Mouse (Mus musculus): ENCODE results near the gene Tcf23. TPM values are rescaled to one million over a fixed set of nuclear protein-coding genes. Genes with fewer than 3 reads are reported as not detected.

The Tcf23 gene
- polyA plus RNA-seq, 1 experiment from 2014 or later = 0.08 TPM

GRCm38 (mm10) chr5:30950451-30950850, 18.0 kb upstream of the Tcf23 start:
- 38% methylated on average over 4 of the region's 4 CpGs for WGBS
- Histone ChIP-seq H3K9ac (peak overlapping the region; percentile 45), H3K9me3 (replicated peaks) (no peaks in the 10 kb centered on the region), H3K4me3 (replicated peaks) (peak overlapping the region; percentile 60), H3K4me1 (peaks cover 23% of the 10 kb centered on the region), H3K27ac (replicated peaks) (peak overlapping the region; percentile 86; the same call in 1 of the 2 replicates), H3K4me2 (replicated peaks) (peak overlapping the region; percentile 86), H3K27me3 (peaks cover 3% of the 10 kb centered on the region; the same call in 1 of the 2 replicates), H3K36me3 (peaks cover 34% of the 10 kb centered on the region)
- ATAC-seq (ENCODE audit: insufficient number of reproducible peaks, low FRiP score, low TSS enrichment, low read depth) = no peak

GRCm38 (mm10) chr5:30950922-30951321, 17.5 kb upstream of the Tcf23 start:
- Histone ChIP-seq H3K27ac (replicated peaks) (no peak overlapping the region), H3K9me3 (replicated peaks) (no peaks in the 10 kb centered on the region), H3K36me3 (peaks cover 38% of the 10 kb centered on the region), H3K4me3 (replicated peaks) (no peak overlapping the region), H3K4me1 (peaks cover 21% of the 10 kb centered on the region), H3K9ac (no peak overlapping the region), H3K27me3 (peaks cover 3% of the 10 kb centered on the region; the same call in 1 of the 2 replicates), H3K4me2 (replicated peaks) (peak overlapping the region; percentile 86; the same call in 1 of the 2 replicates)
- ATAC-seq (ENCODE audit: insufficient number of reproducible peaks, low FRiP score, low TSS enrichment, low read depth) = no peak
- 91% methylated on average over 2 of the region's 2 CpGs for WGBS

- ATAC-seq (ENCODE audit: insufficient number of reproducible peaks, low FRiP score, low TSS enrichment, low read depth) = no peak
- Histone ChIP-seq H3K9ac (no peak overlapping the region), H3K4me1 (peaks cover 21% of the 10 kb centered on the region), H3K36me3 (peaks cover 40% of the 10 kb centered on the region), H3K27me3 (no peaks in the 10 kb centered on the region), H3K9me3 (replicated peaks) (no peaks in the 10 kb centered on the region), H3K4me3 (replicated peaks) (no peak overlapping the region), H3K27ac (replicated peaks) (no peak overlapping the region), H3K4me2 (replicated peaks) (no peak overlapping the region)
- WGBS = 84% methylated on average over 6 of the region's 6 CpGs
Observed at GRCm38 (mm10) chr5:30951706-30952105, 16.8 kb upstream of the Tcf23 start.

GRCm38 (mm10) chr5:30952551-30952950, 15.9 kb upstream of the Tcf23 start:
- H3K27ac ChIP-seq (replicated peaks) = no peak overlapping the region

GRCm38 (mm10) chr5:30954065-30954464, 14.4 kb upstream of the Tcf23 start:
- Histone ChIP-seq H3K9ac (no peak overlapping the region), H3K27me3 (no peaks in the 10 kb centered on the region), H3K36me3 (peaks cover 58% of the 10 kb centered on the region), H3K4me3 (replicated peaks) (no peak overlapping the region), H3K9me3 (replicated peaks) (no peaks in the 10 kb centered on the region), H3K4me1 (peaks cover 33% of the 10 kb centered on the region), H3K27ac (replicated peaks) (no peak overlapping the region), H3K4me2 (replicated peaks) (no peak overlapping the region)
- 98% methylated on average over 6 of the region's 6 CpGs for WGBS
- no peak for ATAC-seq (ENCODE audit: insufficient number of reproducible peaks, low FRiP score, low TSS enrichment, low read depth)

More at GRCm38 (mm10) chr5:30952551-30952950, 15.9 kb upstream of the Tcf23 start:
- H3K9ac ChIP-seq = no peak overlapping the region
- peaks cover 43% of the 10 kb centered on the region for H3K36me3 ChIP-seq
- H3K4me1 ChIP-seq = peaks cover 22% of the 10 kb centered on the region
- ATAC-seq (ENCODE audit: insufficient number of reproducible peaks, low FRiP score, low TSS enrichment, low read depth) = no peak
- H3K9me3 ChIP-seq (replicated peaks) = no peaks in the 10 kb centered on the region
- H3K4me2 ChIP-seq (replicated peaks) = no peak overlapping the region
- H3K4me3 ChIP-seq (replicated peaks) = no peak overlapping the region
- WGBS = 83% methylated on average over 5 of the region's 5 CpGs
- no peaks in the 10 kb centered on the region for H3K27me3 ChIP-seq

- Histone ChIP-seq H3K27ac (replicated peaks) (no peak overlapping the region), H3K36me3 (peaks cover 58% of the 10 kb centered on the region), H3K4me2 (replicated peaks) (no peak overlapping the region), H3K4me1 (peaks cover 32% of the 10 kb centered on the region), H3K4me3 (replicated peaks) (no peak overlapping the region), H3K9ac (no peak overlapping the region), H3K9me3 (replicated peaks) (no peaks in the 10 kb centered on the region), H3K27me3 (no peaks in the 10 kb centered on the region)
- 95% methylated on average over 9 of the region's 9 CpGs for WGBS
- ATAC-seq (ENCODE audit: insufficient number of reproducible peaks, low FRiP score, low TSS enrichment, low read depth) = no peak
Observed at GRCm38 (mm10) chr5:30954556-30954955, 13.9 kb upstream of the Tcf23 start.

- H3K9me3 ChIP-seq (replicated peaks) = no peaks in the 10 kb centered on the region
- no peak overlapping the region for H3K4me2 ChIP-seq (replicated peaks)
- H3K36me3 ChIP-seq = peaks cover 58% of the 10 kb centered on the region
- no peak for ATAC-seq (ENCODE audit: insufficient number of reproducible peaks, low FRiP score, low TSS enrichment, low read depth)
- H3K27me3 ChIP-seq = no peaks in the 10 kb centered on the region
- H3K4me3 ChIP-seq (replicated peaks) = no peak overlapping the region
- H3K4me1 ChIP-seq = peaks cover 24% of the 10 kb centered on the region
- 94% methylated on average over 6 of the region's 6 CpGs for WGBS
- H3K27ac ChIP-seq (replicated peaks) = no peak overlapping the region
- no peak overlapping the region for H3K9ac ChIP-seq
Observed at GRCm38 (mm10) chr5:30955751-30956150, 12.7 kb upstream of the Tcf23 start.

GRCm38 (mm10) chr5:30957891-30958290, 10.6 kb upstream of the Tcf23 start:
- Histone ChIP-seq H3K4me2 (replicated peaks) (no peak overlapping the region), H3K9ac (no peak overlapping the region), H3K27me3 (no peaks in the 10 kb centered on the region), H3K36me3 (peaks cover 50% of the 10 kb centered on the region), H3K4me1 (peaks cover 21% of the 10 kb centered on the region), H3K4me3 (replicated peaks) (no peak overlapping the region), H3K9me3 (replicated peaks) (no peaks in the 10 kb centered on the region), H3K27ac (replicated peaks) (no peak overlapping the region)
- ATAC-seq (ENCODE audit: insufficient number of reproducible peaks, low FRiP score, low TSS enrichment, low read depth) = no peak
- WGBS = 95% methylated on average over 6 of the region's 6 CpGs

- Histone ChIP-seq H3K4me1 (peaks cover 21% of the 10 kb centered on the region), H3K36me3 (peaks cover 35% of the 10 kb centered on the region), H3K4me3 (replicated peaks) (peak overlapping the region; percentile 85), H3K9me3 (replicated peaks) (no peaks in the 10 kb centered on the region), H3K27ac (replicated peaks) (peak overlapping the region; percentile 91), H3K4me2 (replicated peaks) (peak overlapping the region; percentile 74), H3K9ac (peak overlapping the region; percentile 70), H3K27me3 (no peaks in the 10 kb centered on the region)
- ATAC-seq (ENCODE audit: insufficient number of reproducible peaks, low FRiP score, low TSS enrichment, low read depth) = no peak
- 31% methylated on average over 19 of the region's 19 CpGs for WGBS
Observed at GRCm38 (mm10) chr5:30959198-30959854, 9.1 kb upstream of the Tcf23 start.

GRCm38 (mm10) chr5:30959966-30960501, 8.4 kb upstream of the Tcf23 start, which contains the start of gene Preb:
TSS of gene Preb (minus strand) at chr5:30960361.
- ATAC-seq (ENCODE audit: insufficient number of reproducible peaks, low FRiP score, low TSS enrichment, low read depth) = peak; percentile 96
- under 1% methylated on average over 56 of the region's 56 CpGs for WGBS
- Histone ChIP-seq H3K9me3 (replicated peaks) (no peaks in the 10 kb centered on the region), H3K27ac (replicated peaks) (peak within 1 kb of the TSS; percentile 91), H3K4me3 (replicated peaks) (peak within 1 kb of the TSS; percentile 85), H3K36me3 (peaks cover 28% of the 10 kb centered on the region), H3K9ac (peak within 1 kb of the TSS; percentile 70), H3K4me1 (peaks cover 21% of the 10 kb centered on the region), H3K27me3 (no peaks in the 10 kb centered on the region), H3K4me2 (replicated peaks) (peak within 1 kb of the TSS; percentile 74)

GRCm38 (mm10) chr5:30960814-30961213, 7.6 kb upstream of the Tcf23 start:
- no peak for ATAC-seq (ENCODE audit: insufficient number of reproducible peaks, low FRiP score, low TSS enrichment, low read depth)
- Histone ChIP-seq H3K9ac (no peak overlapping the region), H3K27ac (replicated peaks) (no peak overlapping the region), H3K4me2 (replicated peaks) (peak overlapping the region; percentile 74), H3K36me3 (peaks cover 20% of the 10 kb centered on the region), H3K9me3 (replicated peaks) (no peaks in the 10 kb centered on the region), H3K4me3 (replicated peaks) (peak overlapping the region; percentile 85), H3K27me3 (no peaks in the 10 kb centered on the region), H3K4me1 (peaks cover 21% of the 10 kb centered on the region)
- WGBS = 82% methylated on average over 2 of the region's 2 CpGs
